Mouse (Mus musculus) small intestine, adult 2 months (tissue): Measurements from ENCODE around the gene Gmpr2.

Source experiments
- CTCF ChIP-seq: fragments of 200-500 bp; IDR thresholded peaks from 2 replicates; pipeline ENCODE4 v1.5.1; 2012; ENCODE audit warnings: low read depth, mild to moderate bottlenecking, control low read depth, inconsistent platforms, low read length, moderate library complexity, mixed read lengths; ENCODE audit not compliant: insufficient replicate concordance, insufficient read length; ENCODE audit errors: extremely low read depth
- POLR2A ChIP-seq: fragments of 200-500 bp; IDR thresholded peaks from 2 replicates; pipeline ENCODE4 v1.6.1; 2012; ENCODE audit warnings: low read depth, mild to moderate bottlenecking, control low read depth, inconsistent platforms, low read length, moderate library complexity

- TF ChIP-seq POLR2A (peak; percentile 12; the same call in 1 of the 2 replicates), CTCF (peak; percentile 7; the same call in 1 of the 2 replicates)
These were observed 13.7 kb upstream of the Gmpr2 start for GRCm38 (mm10) chr14:55658011-55658410.
